Mouse (Mus musculus) stomach, embryonic 14.5 days (tissue): ENCODE measurements around the gene Zdhhc18. TPM values are rescaled to one million over a fixed set of nuclear protein-coding genes. Genes with fewer than 3 reads are reported as not detected.

Experiments
- ATAC-seq: fragments of 200-750 bp; cut with Nextera tagmentation; 2 replicates; pipeline ENCODE4 v1.8.0; 2017; ENCODE audit warnings: low read depth, moderate TSS enrichment; ENCODE audit not compliant: insufficient number of reproducible peaks, insufficient read depth, low FRiP score
- H3K27ac ChIP-seq: fragments of 300-500 bp; sonication (generic); 2 replicates; pipeline ENCODE4 v1.5.1; 2014; ENCODE audit warnings: mild to moderate bottlenecking, low read length, moderate library complexity, mixed read lengths
- H3K27me3 ChIP-seq: fragments of 300-500 bp; sonication (generic); 2 replicates; pipeline ENCODE4 v1.6.1; 2014; ENCODE audit warnings: low read length, control low read depth, mixed read lengths; ENCODE audit not compliant: control insufficient read depth, insufficient read depth
- H3K36me3 ChIP-seq: fragments of 300-500 bp; sonication (generic); 2 replicates; pipeline ENCODE4 v1.6.1; 2014; ENCODE audit warnings: mild to moderate bottlenecking, control low read depth, low read length, moderate library complexity, mixed read lengths; ENCODE audit not compliant: control insufficient read depth, insufficient read depth
- H3K4me1 ChIP-seq: fragments of 300-500 bp; sonication (generic); 2 replicates; pipeline ENCODE4 v1.6.1; 2014; ENCODE audit warnings: low read length, control low read depth, mixed read lengths; ENCODE audit not compliant: control insufficient read depth, insufficient read depth
- H3K4me2 ChIP-seq: fragments of 300-500 bp; sonication (generic); replicated peaks from 2 replicates; pipeline ENCODE4 v1.6.1; 2014; ENCODE audit warnings: low read depth, low read length, control low read depth
- H3K4me3 ChIP-seq: fragments of 300-500 bp; sonication (generic); 2 replicates; pipeline ENCODE4 v1.5.1; 2014; ENCODE audit warnings: low read depth, low read length, control low read depth
- H3K9ac ChIP-seq: fragments of 300-500 bp; sonication (generic); replicated peaks from 2 replicates; pipeline ENCODE4 v1.6.1; 2014; ENCODE audit warnings: low read depth, mild to moderate bottlenecking, control low read depth, low read length, moderate library complexity, mixed read lengths
- H3K9me3 ChIP-seq: fragments of 300-500 bp; sonication (generic); 2 replicates; pipeline ENCODE4 v1.6.1; 2016; ENCODE audit warnings: low read depth, low read length, control low read depth; ENCODE audit not compliant: control insufficient read depth
- WGBS: fragments of 180-500 bp; shearing (Covaris S2); extraction: QIAGEN DNeasy Blood & Tissue Kit; methylation state at CpG from one replicate; pipeline ENCODE4 v1.1.7; 2014; 5-methylcytosine and 5-hydroxymethylcytosine counted together
- polyA plus RNA-seq: library from polyadenylated mRNA; unstranded; fragments of >200 nt; fragmentation: Nextera tagmentation; extraction: Ambion mirVana; gene quantifications from 2 replicates; pipeline ENCODE4 v1.2.1, GENCODE M21; 2014

The Zdhhc18 gene
- 2.7 and 3.2 TPM in 2 replicates for polyA plus RNA-seq

DNA sequence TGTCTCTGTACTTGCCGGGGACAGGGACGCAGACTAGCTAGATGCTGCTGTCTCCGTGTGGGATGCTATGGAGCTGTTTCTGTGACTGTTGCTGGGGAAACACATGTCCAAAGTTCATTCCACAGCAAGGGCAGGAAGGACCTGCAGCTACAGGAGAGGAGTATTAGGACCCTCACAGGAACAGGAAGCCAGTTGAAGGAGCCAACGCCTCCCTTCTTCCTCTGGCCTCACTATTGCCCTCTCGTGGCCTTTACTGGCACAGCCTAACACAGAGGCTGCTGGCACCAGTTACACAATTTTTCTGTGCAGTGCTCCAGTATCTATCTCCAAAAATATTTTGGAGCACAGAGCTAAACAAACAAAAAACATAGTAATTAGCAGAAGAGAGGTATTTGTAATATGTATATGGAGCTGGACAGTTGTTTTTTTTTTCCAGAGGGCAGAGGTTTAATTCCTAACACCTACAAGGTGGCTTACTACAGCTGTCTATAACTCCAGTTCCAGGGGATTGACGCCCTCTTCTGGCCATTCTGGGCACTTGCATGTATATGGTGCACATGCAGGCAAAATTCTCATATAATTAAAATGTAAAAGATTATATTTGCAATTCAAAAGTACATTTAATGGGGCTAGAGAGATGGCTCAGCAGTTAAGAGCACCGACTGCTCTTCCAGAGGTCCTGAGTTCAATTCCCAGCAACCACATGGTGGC is at the start of gene Zdhhc18:
Gene Zdhhc18 (minus strand): TSS at position 166 of the 711 bp plus-strand sequence.
- H3K4me1 ChIP-seq = 0 out of 2 replicates have a peak, but pooled peaks cover 6% of the 10 kb centered on the region
- no peak within 1 kb of the TSS for H3K27ac ChIP-seq
- no peak for ATAC-seq
- no peaks in the 10 kb centered on the region for H3K9me3 ChIP-seq
- H3K9ac ChIP-seq = no peak within 1 kb of the TSS
- H3K4me3 ChIP-seq = no peak within 1 kb of the TSS
- no peaks in the 10 kb centered on the region for H3K36me3 ChIP-seq
- WGBS = 38% methylated on average over 7 of the region's 7 CpGs
- H3K27me3 ChIP-seq = no peaks in the 10 kb centered on the region
- H3K4me2 ChIP-seq = no peak within 1 kb of the TSS; the same call in 1 of the 2 replicates

DNA sequence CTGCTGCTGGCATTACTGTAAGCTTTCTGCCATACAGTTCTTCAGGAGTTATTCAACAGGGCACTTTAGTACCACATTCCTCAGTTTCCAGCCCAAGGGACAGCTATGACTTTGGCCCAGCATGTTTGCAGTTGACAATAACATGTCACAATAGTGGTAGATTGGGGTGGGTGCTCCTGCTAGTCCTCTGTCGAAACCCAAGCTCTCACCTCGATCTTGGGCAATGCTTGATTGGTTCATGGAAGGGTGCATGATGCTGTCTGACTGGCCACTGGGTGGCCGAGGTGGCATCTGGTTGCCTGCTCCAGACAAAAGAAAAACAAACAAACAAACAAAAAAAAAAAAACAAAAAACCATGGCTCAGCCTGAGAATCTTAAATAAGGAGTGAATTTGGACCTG is 45.4 kb upstream of the Zdhhc18 start:
- Histone ChIP-seq H3K4me1 (peaks cover 10% of the 10 kb centered on the region), H3K9ac (no peak overlapping the region), H3K27ac (no peak overlapping the region), H3K27me3 (no peaks in the 10 kb centered on the region), H3K4me2 (no peak overlapping the region), H3K9me3 (no peaks in the 10 kb centered on the region), H3K36me3 (peaks cover 81% of the 10 kb centered on the region), H3K4me3 (no peak overlapping the region)
- 79% methylated on average over 3 of the region's 3 CpGs for WGBS
- ATAC-seq = no peak

DNA sequence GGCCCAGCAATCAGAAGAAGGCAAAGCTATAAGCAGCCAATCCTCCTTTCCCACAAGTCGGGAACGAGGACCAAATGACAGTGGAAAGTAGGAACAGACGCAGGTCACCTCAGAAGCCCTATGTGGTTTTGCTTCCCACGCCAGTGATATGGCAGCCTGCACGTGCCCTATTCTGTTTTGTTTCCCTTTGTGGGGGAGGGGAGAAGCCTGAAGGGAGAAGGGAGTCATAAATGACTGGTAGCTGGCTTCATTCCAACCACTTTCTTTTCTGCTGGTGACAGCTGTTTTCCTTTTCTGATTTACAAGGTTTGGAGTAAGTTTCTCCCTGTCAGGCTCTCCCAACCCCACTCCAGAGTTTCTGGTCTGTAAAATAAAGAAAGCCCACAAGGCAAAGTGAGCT is 40.3 kb upstream of the Zdhhc18 start:
- peak overlapping the region; percentile 23; the same call in 1 of the 2 replicates for H3K27ac ChIP-seq
- no peaks in the 10 kb centered on the region for H3K27me3 ChIP-seq
- WGBS = 22% methylated on average over 5 of the region's 5 CpGs
- H3K9me3 ChIP-seq = no peaks in the 10 kb centered on the region
- peaks cover 96% of the 10 kb centered on the region for H3K36me3 ChIP-seq
- no peak overlapping the region for H3K4me3 ChIP-seq
- H3K4me1 ChIP-seq = peaks cover 29% of the 10 kb centered on the region
- H3K9ac ChIP-seq = no peak overlapping the region
- peak; percentile 24; the same call in 1 of the 2 replicates for ATAC-seq
- no peak overlapping the region for H3K4me2 ChIP-seq

DNA sequence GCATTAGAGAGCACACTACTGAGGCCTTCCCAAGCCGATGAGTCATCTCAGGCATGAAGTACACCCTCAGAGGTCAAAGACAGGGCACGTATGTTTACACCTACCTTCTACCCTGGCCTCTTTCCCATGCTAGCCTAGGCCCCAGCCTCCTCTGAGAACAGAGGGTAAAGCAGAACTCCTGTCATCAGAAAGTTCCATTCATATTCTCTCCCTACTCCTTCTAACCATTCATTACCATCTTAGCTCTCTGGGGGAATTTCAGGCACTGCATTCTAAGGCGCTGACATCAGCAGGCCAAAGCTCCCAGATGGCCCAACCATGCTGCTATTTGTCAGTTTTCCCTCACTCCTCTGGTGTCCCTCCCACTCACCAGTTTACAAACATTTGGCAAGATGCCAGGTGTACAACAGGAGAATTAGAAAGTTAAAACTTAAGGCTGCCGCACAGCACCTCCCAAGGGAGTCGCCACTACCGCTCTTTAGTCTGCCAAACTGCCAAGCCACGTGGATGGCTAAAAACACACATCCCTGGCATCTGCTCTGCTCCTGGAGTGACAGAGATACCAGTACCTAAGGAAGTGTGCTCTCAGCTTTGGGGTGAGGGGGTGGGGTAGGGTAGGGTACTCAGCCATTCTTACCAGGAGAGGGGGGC is 38.6 kb upstream of the Zdhhc18 start:
- no peaks in the 10 kb centered on the region for H3K27me3 ChIP-seq
- no peak overlapping the region for H3K9ac ChIP-seq
- H3K36me3 ChIP-seq = peaks cover 96% of the 10 kb centered on the region
- H3K4me3 ChIP-seq = no peak overlapping the region
- 31% methylated on average over 7 of the region's 7 CpGs for WGBS
- H3K27ac ChIP-seq = 0 out of 2 replicates have a peak overlapping the region, but pooled peaks have one; percentile 29
- peak; percentile 62 for ATAC-seq
- H3K4me1 ChIP-seq = peaks cover 29% of the 10 kb centered on the region
- H3K9me3 ChIP-seq = no peaks in the 10 kb centered on the region
- no peak overlapping the region for H3K4me2 ChIP-seq

DNA sequence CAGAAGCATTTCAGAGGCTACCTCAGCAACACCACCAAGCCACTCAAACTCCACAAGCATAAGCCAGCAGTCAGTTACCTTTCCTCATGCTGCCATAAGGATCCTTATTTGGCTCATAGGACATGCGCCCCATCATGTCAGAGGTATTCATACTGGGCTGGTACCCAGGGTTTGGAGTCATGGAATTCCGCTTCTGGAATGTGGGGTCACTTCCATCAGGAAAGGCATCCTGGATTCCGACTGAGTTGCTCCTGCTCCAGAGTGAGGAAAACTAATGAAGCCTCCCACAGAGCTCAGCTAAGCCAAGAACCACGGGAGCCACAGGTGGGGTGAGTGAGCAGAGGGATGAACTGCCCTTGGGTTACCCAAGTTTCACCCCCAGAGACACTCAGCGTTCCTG is 37.2 kb upstream of the Zdhhc18 start:
- Histone ChIP-seq H3K4me1 (peaks cover 29% of the 10 kb centered on the region), H3K9ac (no peak overlapping the region), H3K4me3 (no peak overlapping the region), H3K9me3 (no peaks in the 10 kb centered on the region), H3K27ac (no peak overlapping the region), H3K27me3 (no peaks in the 10 kb centered on the region), H3K4me2 (no peak overlapping the region), H3K36me3 (peaks cover 94% of the 10 kb centered on the region)
- ATAC-seq = no peak
- WGBS = 84% methylated on average over 5 of the region's 5 CpGs

DNA sequence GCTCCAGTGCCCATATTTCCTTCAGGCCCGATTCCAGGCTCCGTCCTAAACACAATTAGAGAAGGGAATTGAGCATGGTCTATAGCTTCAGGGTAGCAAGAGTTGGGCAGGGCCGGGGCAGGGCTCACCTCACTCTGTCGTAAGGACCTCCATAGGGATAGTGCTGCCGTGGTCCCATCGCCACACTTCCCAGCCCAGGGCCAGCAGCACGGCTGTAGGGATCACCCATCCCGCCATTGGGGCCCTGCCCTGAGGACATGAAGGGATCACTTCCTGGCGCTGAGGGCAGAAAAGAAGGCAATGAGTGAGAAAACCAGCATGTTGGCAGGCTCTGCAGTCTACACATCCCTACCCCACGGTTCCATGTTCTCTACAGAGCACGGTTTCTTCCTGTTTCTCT is 36.6 kb upstream of the Zdhhc18 start:
- peaks cover 26% of the 10 kb centered on the region for H3K4me1 ChIP-seq
- H3K9ac ChIP-seq = no peak overlapping the region
- peaks cover 94% of the 10 kb centered on the region for H3K36me3 ChIP-seq
- no peak for ATAC-seq
- no peak overlapping the region for H3K4me3 ChIP-seq
- no peaks in the 10 kb centered on the region for H3K9me3 ChIP-seq
- no peaks in the 10 kb centered on the region for H3K27me3 ChIP-seq
- no peak overlapping the region for H3K4me2 ChIP-seq
- no peak overlapping the region for H3K27ac ChIP-seq
- 87% methylated on average over 11 of the region's 11 CpGs for WGBS

DNA sequence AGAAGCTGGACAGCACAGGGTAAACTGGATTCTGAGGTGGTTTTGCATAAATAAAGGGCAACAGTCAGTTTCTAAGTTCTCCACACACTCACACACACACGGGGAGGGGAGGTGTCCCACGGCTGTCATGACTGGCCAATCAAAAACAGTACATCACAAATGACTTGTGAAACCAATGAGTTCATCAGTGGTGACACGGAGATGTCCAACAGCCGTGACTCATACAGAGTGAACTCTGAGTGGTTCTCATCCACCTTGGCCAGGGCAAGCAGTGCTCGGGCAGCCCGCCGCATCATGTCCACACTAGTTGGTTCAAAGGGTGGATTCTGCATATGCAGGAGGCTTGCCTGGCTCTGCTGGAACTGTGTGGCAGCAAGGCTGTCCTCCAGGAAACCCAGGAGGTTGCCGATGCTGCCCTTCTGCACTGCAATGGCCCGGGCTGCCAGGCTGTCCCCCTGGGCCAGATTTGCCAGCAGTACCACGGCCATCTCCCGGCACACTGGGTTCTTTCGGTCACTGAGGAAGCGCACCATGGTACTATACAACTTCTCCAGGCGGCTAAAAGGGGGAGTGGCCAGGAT is 30.3 kb upstream of the Zdhhc18 start:
- 87% methylated on average over 14 of the region's 14 CpGs for WGBS
- H3K27ac ChIP-seq = no peak overlapping the region

DNA sequence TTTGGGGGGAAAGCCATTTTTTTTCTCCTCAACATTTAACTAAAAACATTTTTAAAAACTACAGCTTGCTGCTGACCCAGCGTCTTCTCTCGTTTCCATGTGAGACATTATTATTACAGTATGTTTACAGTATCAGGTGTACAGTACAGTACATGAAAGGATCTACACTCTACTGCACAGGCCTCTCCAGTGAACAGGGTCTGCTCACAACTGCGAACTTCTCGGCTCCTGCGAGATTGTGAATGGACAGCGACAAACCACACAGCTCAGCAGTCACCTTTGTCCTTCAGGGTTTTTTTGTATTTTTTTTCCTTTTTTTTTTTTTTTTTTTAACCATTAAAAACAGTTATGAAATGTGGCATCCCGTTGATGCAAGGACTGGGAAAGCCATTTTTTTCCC is 29.7 kb upstream of the Zdhhc18 start:
- no peaks in the 10 kb centered on the region for H3K27me3 ChIP-seq
- 70% methylated on average over 7 of the region's 7 CpGs for WGBS
- peaks cover 21% of the 10 kb centered on the region for H3K4me1 ChIP-seq
- H3K27ac ChIP-seq = no peak overlapping the region
- H3K4me3 ChIP-seq = no peak overlapping the region
- no peak overlapping the region for H3K9ac ChIP-seq
- no peaks in the 10 kb centered on the region for H3K9me3 ChIP-seq
- no peak overlapping the region for H3K4me2 ChIP-seq
- ATAC-seq = no peak
- H3K36me3 ChIP-seq = peaks cover 50% of the 10 kb centered on the region

More for the DNA sequence above, 30.3 kb upstream of the Zdhhc18 start:
- Histone ChIP-seq H3K4me2 (no peak overlapping the region), H3K9ac (no peak overlapping the region), H3K4me1 (peaks cover 16% of the 10 kb centered on the region), H3K36me3 (peaks cover 57% of the 10 kb centered on the region), H3K27me3 (no peaks in the 10 kb centered on the region), H3K4me3 (no peak overlapping the region), H3K9me3 (no peaks in the 10 kb centered on the region)
- no peak for ATAC-seq
